Mouse (Mus musculus) NIH3T3 (cell line): ENCODE measurements at regions not wholly inside any gene's neighbourhood (a gene's known extent, or its start where the extent isn't known, plus 50 kb on each side); places are given as distances from the start of the nearest gene placed in this dataset.

ENCODE experiments used
- DNase-seq: peaks from one replicate; pipeline ENCODE4 v3.0.0-alpha.2; 2012; ENCODE audit warnings: low read depth

GRCm38 (mm10) chr10:109607121-109607520, 596.3 kb upstream of the Syt1 start:
- peak; percentile 11 for DNase-seq

- DNase-seq, result no peak
Measured at GRCm38 (mm10) chr10:109603241-109603640, 592.5 kb upstream of the Syt1 start.

- no peak for DNase-seq
Measured at GRCm38 (mm10) chr10:109598604-109599003, 587.8 kb upstream of the Syt1 start.

GRCm38 (mm10) chr10:109573200-109573599, 562.4 kb upstream of the Syt1 start:
- DNase-seq, result no peak

GRCm38 (mm10) chr10:109569798-109570197, 559.0 kb upstream of the Syt1 start:
- no peak for DNase-seq

- no peak for DNase-seq
Measured at GRCm38 (mm10) chr10:109566675-109567074, 555.9 kb upstream of the Syt1 start.

- no peak for DNase-seq
Measured at GRCm38 (mm10) chr10:109561638-109562037, 550.9 kb upstream of the Syt1 start.

GRCm38 (mm10) chr10:109561094-109561493, 550.3 kb upstream of the Syt1 start:
- no peak for DNase-seq

GRCm38 (mm10) chr10:109543301-109543700, 532.5 kb upstream of the Syt1 start:
- no peak for DNase-seq

GRCm38 (mm10) chr10:109540229-109540628, 529.4 kb upstream of the Syt1 start:
- no peak for DNase-seq

GRCm38 (mm10) chr10:109528096-109528495, 517.3 kb upstream of the Syt1 start:
- no peak for DNase-seq

GRCm38 (mm10) chr10:109521681-109522080, 510.9 kb upstream of the Syt1 start:
- no peak for DNase-seq

- no peak for DNase-seq
Measured at GRCm38 (mm10) chr10:109517664-109518063, 506.9 kb upstream of the Syt1 start.

- no peak for DNase-seq
Measured at GRCm38 (mm10) chr10:109515225-109515624, 504.4 kb upstream of the Syt1 start.

GRCm38 (mm10) chr10:109510917-109511715, 500.3 kb upstream of the Syt1 start:
- no peak for DNase-seq

GRCm38 (mm10) chr10:109508553-109508952, 497.8 kb upstream of the Syt1 start:
- DNase-seq, result no peak

- no peak for DNase-seq
Measured at GRCm38 (mm10) chr10:109507228-109507627, 496.4 kb upstream of the Syt1 start.

GRCm38 (mm10) chr10:109504683-109505082, 493.9 kb upstream of the Syt1 start:
- DNase-seq, result peak; percentile 39

- DNase-seq, result no peak
Measured at GRCm38 (mm10) chr10:109500861-109501260, 490.1 kb upstream of the Syt1 start.

GRCm38 (mm10) chr10:109498301-109498700, 487.5 kb upstream of the Syt1 start:
- no peak for DNase-seq

GRCm38 (mm10) chr10:109496161-109496560, 485.4 kb upstream of the Syt1 start:
- peak; percentile 43 for DNase-seq

GRCm38 (mm10) chr10:109490765-109491164, 480.0 kb upstream of the Syt1 start:
- no peak for DNase-seq

- no peak for DNase-seq
Measured at GRCm38 (mm10) chr10:109488000-109488399, 477.2 kb upstream of the Syt1 start.
